Mouse (Mus musculus): ENCODE measurements around the gene Slc13a4. TPM values are rescaled to one million over a fixed set of nuclear protein-coding genes. Genes with fewer than 3 reads are reported as not detected.

Gene Slc13a4
- polyA plus RNA-seq, 1 experiment from 2014 or later, result 0.07 TPM

- Histone ChIP-seq H3K27ac (replicated peaks) (no peak overlapping the region), H3K9ac (no peak overlapping the region), H3K36me3 (replicated peaks) (peaks cover 79% of the 10 kb centered on the region), H3K9me3 (replicated peaks) (no peaks in the 10 kb centered on the region), H3K4me3 (replicated peaks) (no peak overlapping the region), H3K4me2 (no peak overlapping the region), H3K27me3 (no peaks in the 10 kb centered on the region), H3K4me1 (replicated peaks) (no peaks in the 10 kb centered on the region)
- WGBS (ENCODE audit: insufficient replicate concordance), result 72% methylated on average over 9 of the region's 9 CpGs
- ATAC-seq (ENCODE audit: insufficient read depth), result no peak
These were observed 71.7 kb downstream of the Slc13a4 start for GRCm38 (mm10) chr6:35236108-35236785.

- Histone ChIP-seq H3K4me2 (no peak overlapping the region), H3K4me3 (replicated peaks) (no peak overlapping the region), H3K27ac (replicated peaks) (no peak overlapping the region), H3K4me1 (replicated peaks) (no peaks in the 10 kb centered on the region), H3K27me3 (no peaks in the 10 kb centered on the region), H3K9ac (no peak overlapping the region), H3K9me3 (replicated peaks) (no peaks in the 10 kb centered on the region), H3K36me3 (replicated peaks) (peaks cover 67% of the 10 kb centered on the region)
- no peak for ATAC-seq (ENCODE audit: insufficient read depth)
- 67% methylated on average over 1 of the region's 1 CpGs for WGBS (ENCODE audit: insufficient replicate concordance)
These were observed 78.5 kb downstream of the Slc13a4 start for GRCm38 (mm10) chr6:35229415-35229814.

GRCm38 (mm10) chr6:35225696-35226095, 82.2 kb downstream of the Slc13a4 start:
- no peaks in the 10 kb centered on the region for H3K4me1 ChIP-seq (replicated peaks)
- peaks cover 68% of the 10 kb centered on the region for H3K36me3 ChIP-seq (replicated peaks)
- H3K27ac ChIP-seq (replicated peaks), result no peak overlapping the region
- H3K4me3 ChIP-seq (replicated peaks), result no peak overlapping the region
- H3K9ac ChIP-seq, result no peak overlapping the region
- 85% methylated on average over 4 of the region's 4 CpGs for WGBS (ENCODE audit: insufficient replicate concordance)
- no peaks in the 10 kb centered on the region for H3K9me3 ChIP-seq (replicated peaks)
- H3K4me2 ChIP-seq, result no peak overlapping the region
- ATAC-seq (ENCODE audit: insufficient read depth), result no peak
- H3K27me3 ChIP-seq, result no peaks in the 10 kb centered on the region

Other genes with a start within 250 kb of the Slc13a4 start
- 9.4 and 11.1 TPM in 2 replicates for gene Cnot4, start 174.4 kb downstream of the Slc13a4 start, polyA plus RNA-seq (2015; fragmentation: Nextera tagmentation; extraction: Ambion mirVana)
- gene Nup205, start 130.7 kb downstream of the Slc13a4 start, polyA plus RNA-seq (2015; fragmentation: Nextera tagmentation; extraction: Ambion mirVana), result 16.2 and 16.5 TPM in 2 replicates
- 0.17 and 0.23 TPM in 2 replicates for gene Fam180a, start 18.0 kb upstream of the Slc13a4 start, polyA plus RNA-seq (2015; fragmentation: Nextera tagmentation; extraction: Ambion mirVana)
- 49.8 and 52.8 TPM in 2 replicates for gene Mtpn, start 231.8 kb upstream of the Slc13a4 start, polyA plus RNA-seq (2015; fragmentation: Nextera tagmentation; extraction: Ambion mirVana)